Mouse (Mus musculus) G1E (cell line): ENCODE results near the gene Chrm3.

ENCODE experiments used
- CTCF ChIP-seq: IDR thresholded peaks from 2 replicates; pipeline ENCODE4 v1.5.1; 2012; ENCODE audit warnings: low read depth, low read length, inconsistent platforms, mixed read lengths
- GATA1 ChIP-seq: IDR thresholded peaks from 2 replicates; pipeline ENCODE4 v1.6.1; 2012; ENCODE audit warnings: borderline replicate concordance, low read length, inconsistent platforms, mixed read lengths

- no peak for TF ChIP-seq CTCF
- no peak for TF ChIP-seq GATA1
Measured at GRCm38 (mm10) chr13:10090778-10091177, 269.9 kb downstream of the Chrm3 start.
